Mouse (Mus musculus) embryonic facial prominence, embryonic 15.5 days (tissue): Measurements from ENCODE around the gene Gm5767. TPM values are rescaled to one million over a fixed set of nuclear protein-coding genes. Genes with fewer than 3 reads are reported as not detected.

Experiments
- ATAC-seq: fragments of 200-750 bp; cut with Nextera tagmentation; 2 replicates; pipeline ENCODE4 v1.8.0; 2017; ENCODE audit warnings: low read depth, moderate TSS enrichment; ENCODE audit not compliant: insufficient number of reproducible peaks, low FRiP score, low TSS enrichment
- H3K27ac ChIP-seq: fragments of 300-500 bp; sonication (generic); replicated peaks from 2 replicates; pipeline ENCODE4 v1.5.1; 2015; ENCODE audit warnings: mild to moderate bottlenecking, inconsistent platforms
- H3K27me3 ChIP-seq: fragments of 300-500 bp; sonication (generic); 2 replicates; pipeline ENCODE4 v1.6.1; 2015; ENCODE audit warnings: inconsistent platforms
- H3K36me3 ChIP-seq: fragments of 300-500 bp; sonication (generic); 2 replicates; pipeline ENCODE4 v1.6.1; 2015; ENCODE audit warnings: mild to moderate bottlenecking, inconsistent platforms
- H3K4me1 ChIP-seq: fragments of 300-500 bp; sonication (generic); 2 replicates; pipeline ENCODE4 v1.6.1; 2015; ENCODE audit warnings: inconsistent platforms
- H3K4me2 ChIP-seq: fragments of 300-500 bp; sonication (generic); replicated peaks from 2 replicates; pipeline ENCODE4 v1.6.1; 2015; ENCODE audit warnings: mild to moderate bottlenecking, inconsistent platforms
- H3K4me3 ChIP-seq: fragments of 300-500 bp; sonication (generic); replicated peaks from 2 replicates; pipeline ENCODE4 v1.5.1; 2015; ENCODE audit warnings: mild to moderate bottlenecking, inconsistent platforms
- H3K9ac ChIP-seq: fragments of 300-500 bp; sonication (generic); 2 replicates; pipeline ENCODE4 v1.6.1; 2015; ENCODE audit warnings: inconsistent platforms
- H3K9me3 ChIP-seq: fragments of 300-500 bp; sonication (generic); replicated peaks from 2 replicates; pipeline ENCODE4 v1.6.1; 2016; ENCODE audit warnings: inconsistent platforms
- WGBS: fragments of 180-500 bp; shearing (Covaris S2); methylation state at CpG from one replicate; pipeline ENCODE4 v1.1.7; 2015; 5-methylcytosine and 5-hydroxymethylcytosine counted together
- polyA plus RNA-seq: library from polyadenylated mRNA; unstranded; fragments of >200 nt; fragmentation: Nextera tagmentation; extraction: Ambion mirVana; gene quantifications from 2 replicates; pipeline ENCODE4 v1.2.1, GENCODE M21; 2015

Gm5767 gene
- polyA plus RNA-seq, 1 experiment from 2014 or later: not detected

DNA sequence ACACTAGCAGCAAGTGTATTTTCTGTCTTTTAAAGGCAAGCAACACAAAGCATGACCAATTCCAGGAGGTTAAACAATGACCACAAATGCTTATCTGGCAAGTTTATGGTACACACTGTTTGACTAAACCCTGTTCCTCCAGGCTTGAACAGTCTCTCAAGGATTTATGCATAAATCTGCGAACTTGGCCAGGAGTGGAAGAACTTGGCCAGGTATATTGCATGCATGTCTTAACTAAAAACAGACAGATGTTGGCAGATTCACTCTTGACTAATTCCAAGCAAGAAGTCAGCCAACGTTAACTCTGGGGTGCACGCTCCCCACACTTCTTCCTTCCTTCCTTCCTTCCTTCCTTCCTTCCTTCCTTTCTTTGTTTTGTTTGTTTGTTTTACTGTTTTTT, 790 bp upstream of the Gm5767 start:
- H3K4me2 ChIP-seq: no peak overlapping the region
- no peak overlapping the region for H3K27ac ChIP-seq
- ATAC-seq: no peak
- H3K9ac ChIP-seq: no peak overlapping the region
- no peaks in the 10 kb centered on the region for H3K9me3 ChIP-seq
- H3K36me3 ChIP-seq: no peaks in the 10 kb centered on the region
- WGBS: 51% methylated on average over 3 of the region's 3 CpGs
- no peaks in the 10 kb centered on the region for H3K27me3 ChIP-seq
- no peak overlapping the region for H3K4me3 ChIP-seq
- no peaks in the 10 kb centered on the region for H3K4me1 ChIP-seq

DNA sequence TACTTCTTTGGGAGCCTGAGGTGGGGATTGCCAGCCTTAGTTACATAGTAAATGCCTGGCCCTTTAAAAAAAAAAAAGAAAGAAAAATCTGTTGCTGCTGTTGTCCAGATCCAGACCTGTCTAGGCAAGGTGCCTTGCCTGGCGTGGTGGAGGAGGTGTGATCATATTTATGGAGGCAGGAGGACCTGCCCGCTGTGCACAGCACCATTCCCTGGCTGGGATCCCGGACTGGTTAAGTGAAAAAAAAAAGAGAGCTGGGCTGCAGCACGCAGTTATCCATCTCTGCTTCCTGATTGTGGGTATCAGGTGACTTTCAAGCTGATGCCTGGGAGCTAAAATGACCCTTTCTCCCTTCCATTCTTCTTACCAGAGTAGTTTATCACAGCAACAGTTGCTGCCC, 4.5 kb downstream of the Gm5767 start:
- no peak overlapping the region for H3K4me3 ChIP-seq
- ATAC-seq: no peak
- no peaks in the 10 kb centered on the region for H3K9me3 ChIP-seq
- H3K36me3 ChIP-seq: peaks cover 30% of the 10 kb centered on the region
- no peak overlapping the region for H3K27ac ChIP-seq
- H3K4me1 ChIP-seq: no peaks in the 10 kb centered on the region
- no peak overlapping the region for H3K9ac ChIP-seq
- WGBS: 41% methylated on average over 4 of the region's 4 CpGs
- no peak overlapping the region for H3K4me2 ChIP-seq
- no peaks in the 10 kb centered on the region for H3K27me3 ChIP-seq

DNA sequence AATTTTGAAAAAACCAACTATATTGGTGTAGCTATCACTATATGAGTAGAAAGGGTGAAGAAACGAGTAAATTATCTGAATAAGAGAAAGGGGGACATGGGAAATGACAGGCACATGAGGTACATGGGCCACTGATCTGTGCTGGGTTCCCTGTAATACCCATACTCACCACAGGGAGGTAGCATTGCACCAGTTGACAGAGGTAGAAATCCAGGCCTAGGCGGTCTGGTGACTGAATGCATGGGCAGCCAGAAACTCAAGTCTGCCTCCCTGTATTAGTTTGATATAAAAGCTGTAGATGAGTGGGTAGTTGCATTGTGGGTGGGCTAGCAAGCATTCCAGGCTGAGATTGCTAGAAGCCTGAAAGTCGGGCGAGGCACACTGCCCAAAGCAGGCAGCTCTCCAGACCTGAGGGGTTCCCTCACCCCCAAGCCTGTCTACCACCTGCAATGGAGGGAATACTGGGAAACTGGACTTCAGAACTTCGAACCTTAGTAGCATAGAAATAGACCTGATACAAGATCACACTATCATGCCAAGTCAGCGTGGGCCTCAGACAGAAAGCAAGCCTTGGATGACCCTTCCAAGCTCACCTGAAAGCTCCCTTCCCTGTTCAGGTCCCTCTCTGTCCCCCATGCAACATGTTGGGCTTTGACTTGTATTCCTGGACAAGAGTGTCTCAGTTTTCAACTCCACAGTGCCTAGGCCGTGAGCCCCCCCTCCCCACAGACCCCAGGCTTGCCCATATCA, 5.7 kb downstream of the Gm5767 start:
- WGBS: 53% methylated on average over 7 of the region's 7 CpGs

DNA sequence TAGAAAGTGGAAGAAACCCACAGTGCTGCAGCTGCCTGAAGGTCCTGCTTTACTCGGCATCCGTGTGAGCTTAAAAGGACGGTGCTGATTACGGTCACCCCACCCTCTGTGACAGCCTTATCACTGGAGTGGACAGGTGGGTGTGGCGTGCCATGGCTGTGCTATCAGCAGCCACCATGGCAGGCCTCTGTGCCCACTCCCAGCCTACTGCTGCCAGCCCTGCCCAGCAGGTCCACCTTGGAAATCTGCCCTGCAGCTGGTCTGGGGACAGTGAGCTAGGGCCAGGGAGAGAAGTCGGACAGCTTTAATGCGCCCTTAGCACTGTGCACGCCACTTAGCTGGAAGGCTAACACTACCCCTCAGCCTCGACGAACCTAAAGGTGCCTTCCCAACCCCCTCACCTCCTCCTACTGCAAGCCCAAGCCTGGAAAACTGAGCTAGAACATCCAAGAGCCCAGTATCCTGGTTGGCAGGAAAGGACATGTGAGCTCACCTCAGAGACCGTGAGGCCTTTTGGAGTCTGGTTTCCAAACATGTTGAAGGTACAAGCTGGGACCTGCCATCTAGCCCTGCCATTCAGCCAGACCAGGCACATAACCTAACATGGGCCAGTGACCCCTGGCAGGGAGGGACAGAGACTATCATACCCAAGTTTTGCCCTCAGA, 6.4 kb downstream of the Gm5767 start:
- Histone ChIP-seq H3K9ac (no peak overlapping the region), H3K27ac (no peak overlapping the region), H3K9me3 (no peaks in the 10 kb centered on the region), H3K4me3 (no peak overlapping the region), H3K36me3 (peaks cover 48% of the 10 kb centered on the region), H3K27me3 (no peaks in the 10 kb centered on the region), H3K4me1 (no peaks in the 10 kb centered on the region), H3K4me2 (no peak overlapping the region)
- ATAC-seq: no peak
- 70% methylated on average over 11 of the region's 11 CpGs for WGBS

More for the DNA sequence above, 5.7 kb downstream of the Gm5767 start:
- Histone ChIP-seq H3K4me2 (no peak overlapping the region), H3K27ac (no peak overlapping the region), H3K9ac (no peak overlapping the region), H3K36me3 (peaks cover 40% of the 10 kb centered on the region), H3K27me3 (no peaks in the 10 kb centered on the region), H3K4me1 (no peaks in the 10 kb centered on the region), H3K4me3 (no peak overlapping the region), H3K9me3 (no peaks in the 10 kb centered on the region)
- ATAC-seq: no peak

DNA sequence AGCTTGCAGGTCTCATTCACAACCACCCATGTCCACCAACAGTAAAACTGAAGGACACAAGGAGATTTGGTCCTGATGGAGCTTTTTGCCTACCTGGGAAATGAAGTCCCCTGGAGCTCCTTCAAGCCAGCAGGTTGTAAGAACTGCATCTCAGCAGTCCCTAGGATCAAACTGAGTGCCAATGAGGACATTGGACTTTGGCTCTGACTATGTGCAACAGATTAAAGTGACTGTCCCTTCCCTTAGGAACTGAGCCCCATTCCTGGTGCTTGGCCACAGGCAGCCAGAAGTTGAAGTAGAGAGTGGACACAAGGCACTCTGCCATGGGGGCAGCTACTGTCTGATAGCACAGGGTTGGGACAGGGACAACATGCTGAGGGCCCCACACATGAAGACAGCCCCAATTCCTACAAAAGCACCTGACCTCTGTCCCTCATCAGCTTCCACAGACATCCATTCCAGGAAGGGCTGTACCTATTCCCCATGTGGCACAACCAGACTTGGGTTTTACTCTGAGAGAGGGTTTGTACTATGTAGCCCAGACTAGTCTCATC, 7.1 kb downstream of the Gm5767 start:
- no peak for ATAC-seq
- no peaks in the 10 kb centered on the region for H3K4me1 ChIP-seq
- H3K4me3 ChIP-seq: no peak overlapping the region
- H3K4me2 ChIP-seq: no peak overlapping the region
- peaks cover 54% of the 10 kb centered on the region for H3K36me3 ChIP-seq
- no peaks in the 10 kb centered on the region for H3K9me3 ChIP-seq
- H3K27me3 ChIP-seq: no peaks in the 10 kb centered on the region
- H3K9ac ChIP-seq: no peak overlapping the region
- H3K27ac ChIP-seq: no peak overlapping the region

DNA sequence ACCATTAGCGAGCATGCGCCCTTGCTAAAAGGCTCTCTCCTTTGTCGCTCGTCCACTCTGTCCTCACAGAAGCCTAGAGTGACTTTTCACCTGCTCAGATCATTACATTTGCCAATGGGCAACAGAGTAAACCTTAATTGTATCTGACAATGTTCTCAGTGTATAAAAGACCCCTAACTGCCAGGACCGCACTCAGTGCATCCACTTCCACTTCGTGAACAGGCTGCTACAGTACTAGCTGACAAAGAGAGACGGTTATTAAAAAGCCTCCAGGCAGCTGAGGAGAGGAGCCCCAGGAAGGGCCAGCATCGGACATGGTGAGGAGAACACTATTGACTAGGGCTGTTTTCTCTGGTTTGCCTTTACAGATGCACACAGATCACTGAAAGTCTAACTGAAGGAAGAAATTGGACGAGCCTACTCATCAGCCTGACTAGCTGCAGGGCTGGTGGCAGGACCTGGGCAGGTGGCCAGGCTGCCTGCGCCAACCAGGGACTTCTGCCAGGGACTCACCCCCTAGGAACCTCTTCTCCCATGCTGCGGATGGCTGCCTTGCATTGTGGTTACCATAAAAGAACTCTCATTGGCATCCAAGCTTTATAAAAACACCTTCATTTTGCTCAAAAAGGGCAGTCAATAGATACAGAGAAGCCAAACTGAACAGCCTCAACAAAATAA, 9.5 kb downstream of the Gm5767 start:
- no peaks in the 10 kb centered on the region for H3K27me3 ChIP-seq
- H3K36me3 ChIP-seq: peaks cover 77% of the 10 kb centered on the region
- 84% methylated on average over 11 of the region's 11 CpGs for WGBS
- no peak overlapping the region for H3K4me2 ChIP-seq
- no peak overlapping the region for H3K27ac ChIP-seq
- H3K4me1 ChIP-seq: no peaks in the 10 kb centered on the region
- ATAC-seq: no peak
- no peak overlapping the region for H3K9ac ChIP-seq
- H3K4me3 ChIP-seq: no peak overlapping the region
- no peaks in the 10 kb centered on the region for H3K9me3 ChIP-seq

DNA sequence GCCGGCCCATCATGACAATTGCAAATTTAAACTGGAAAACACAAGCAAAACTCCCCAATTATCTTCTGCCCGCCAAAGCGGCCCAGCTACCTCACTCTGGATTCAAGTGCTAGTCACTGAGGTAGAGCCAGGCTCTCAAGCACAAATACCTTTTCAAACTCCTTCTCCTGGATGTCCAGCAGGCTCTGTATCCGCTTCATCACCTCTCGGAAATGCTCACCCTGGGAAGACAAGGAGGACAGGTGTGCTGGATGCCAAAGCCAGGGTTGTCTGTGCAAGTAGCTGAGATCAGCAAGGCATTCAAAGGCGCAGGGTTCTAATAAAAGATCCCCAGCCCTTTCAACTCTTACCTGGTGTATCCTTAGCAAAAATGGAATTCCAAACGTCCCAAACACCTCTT, 10.6 kb downstream of the Gm5767 start:
- Histone ChIP-seq H3K4me2 (no peak overlapping the region), H3K27me3 (no peaks in the 10 kb centered on the region), H3K4me3 (no peak overlapping the region), H3K4me1 (no peaks in the 10 kb centered on the region), H3K9me3 (no peaks in the 10 kb centered on the region), H3K9ac (no peak overlapping the region), H3K27ac (no peak overlapping the region), H3K36me3 (peaks cover 82% of the 10 kb centered on the region)
- ATAC-seq: no peak
- WGBS: 93% methylated on average over 7 of the region's 7 CpGs

DNA sequence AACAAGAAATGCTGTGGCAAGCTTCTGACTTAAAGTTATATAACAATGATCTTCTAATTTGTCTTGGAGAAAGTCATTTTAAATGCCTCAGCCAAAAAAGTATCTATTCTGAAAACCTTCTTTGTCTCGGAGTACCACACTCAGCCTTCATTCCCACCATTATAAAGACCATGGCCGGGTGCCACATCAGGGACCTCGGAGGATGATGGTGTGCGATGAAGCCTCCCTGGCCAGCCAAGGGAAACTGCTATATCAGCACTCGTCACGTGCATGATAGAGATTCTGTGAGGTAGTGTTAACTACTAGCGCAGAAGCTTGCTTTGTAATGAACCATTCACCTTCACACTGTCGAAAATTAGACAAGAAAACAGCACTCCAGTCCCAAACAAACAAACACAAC, 19.0 kb downstream of the Gm5767 start:
- Histone ChIP-seq H3K27ac (no peak overlapping the region), H3K9me3 (no peaks in the 10 kb centered on the region), H3K36me3 (peaks cover 94% of the 10 kb centered on the region), H3K4me3 (no peak overlapping the region), H3K27me3 (no peaks in the 10 kb centered on the region), H3K9ac (no peak overlapping the region), H3K4me2 (no peak overlapping the region), H3K4me1 (no peaks in the 10 kb centered on the region)
- WGBS: 91% methylated on average over 8 of the region's 8 CpGs
- no peak for ATAC-seq

DNA sequence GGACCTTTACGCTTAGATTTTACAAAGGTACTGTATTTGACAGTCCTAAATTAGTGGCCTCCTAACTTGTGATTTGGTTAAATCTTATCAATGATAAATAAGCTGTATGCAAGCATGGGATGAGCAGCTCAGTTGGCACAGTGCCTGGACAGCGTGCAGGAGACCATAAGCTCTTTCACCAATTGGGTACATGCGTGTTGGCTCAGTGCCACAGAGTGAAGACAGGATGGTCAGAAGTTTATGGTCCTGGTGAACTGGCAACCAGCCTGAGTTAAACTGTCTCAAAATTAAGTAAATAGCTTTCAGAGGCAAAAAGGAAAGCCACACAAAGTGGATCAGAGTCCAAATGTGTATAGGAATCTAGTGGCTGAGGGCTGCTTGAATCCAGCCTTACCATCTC, 20.0 kb downstream of the Gm5767 start:
- Histone ChIP-seq H3K9ac (no peak overlapping the region), H3K9me3 (no peaks in the 10 kb centered on the region), H3K4me1 (no peaks in the 10 kb centered on the region), H3K27ac (no peak overlapping the region), H3K4me3 (no peak overlapping the region), H3K36me3 (peaks cover 91% of the 10 kb centered on the region), H3K27me3 (no peaks in the 10 kb centered on the region), H3K4me2 (no peak overlapping the region)
- ATAC-seq: no peak
- 87% methylated on average over 3 of the region's 3 CpGs for WGBS

DNA sequence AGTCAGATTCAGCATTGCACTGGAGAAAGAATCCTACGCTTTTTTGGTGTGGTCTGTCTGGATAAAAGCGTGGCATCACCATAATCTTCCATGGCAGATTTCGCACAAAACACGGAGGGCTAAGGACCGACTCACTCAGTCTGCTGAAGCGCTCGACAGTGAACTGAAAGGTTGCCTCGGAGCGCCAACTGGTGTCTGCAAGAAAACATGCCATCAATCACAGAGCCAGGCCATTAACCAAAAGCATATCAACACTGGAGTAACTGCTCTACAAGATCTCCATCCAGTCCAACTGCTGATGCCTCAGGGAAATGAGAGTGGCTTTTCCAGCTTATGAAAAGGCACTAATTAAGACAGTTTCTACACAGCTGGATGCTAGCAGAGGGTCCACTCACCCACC, 31.4 kb downstream of the Gm5767 start:
- peaks cover 88% of the 10 kb centered on the region for H3K36me3 ChIP-seq
- no peak overlapping the region for H3K9ac ChIP-seq
- no peak for ATAC-seq
- H3K4me2 ChIP-seq: no peak overlapping the region
- H3K4me3 ChIP-seq: no peak overlapping the region
- WGBS: 70% methylated on average over 9 of the region's 9 CpGs
- H3K27ac ChIP-seq: no peak overlapping the region
- 0 out of 2 replicates have a peak, but pooled peaks cover 3% of the 10 kb centered on the region for H3K4me1 ChIP-seq
- H3K27me3 ChIP-seq: no peaks in the 10 kb centered on the region
- H3K9me3 ChIP-seq: no peaks in the 10 kb centered on the region

DNA sequence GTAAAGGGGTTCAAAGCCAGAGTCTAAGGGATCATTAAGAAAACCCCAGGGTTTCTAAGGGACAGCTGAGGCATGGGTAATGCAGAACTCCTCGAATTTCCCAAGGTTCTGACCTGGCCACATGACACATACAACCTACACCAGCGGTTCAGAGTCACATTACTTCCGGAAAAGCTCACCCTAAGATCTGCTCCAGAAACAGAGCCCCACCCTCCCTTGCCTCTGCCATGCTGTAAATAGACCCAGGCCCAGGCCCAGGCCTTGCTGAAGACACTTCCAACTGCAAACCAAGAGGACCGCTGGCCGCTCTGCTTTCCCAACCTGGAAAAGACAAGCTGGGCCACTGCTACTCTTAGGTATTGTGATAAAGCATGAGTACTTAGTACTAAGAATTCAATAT, 34.3 kb downstream of the Gm5767 start:
- 81% methylated on average over 5 of the region's 5 CpGs for WGBS
- no peak for ATAC-seq
- Histone ChIP-seq H3K27ac (no peak overlapping the region), H3K27me3 (no peaks in the 10 kb centered on the region), H3K9ac (no peak overlapping the region), H3K4me3 (no peak overlapping the region), H3K36me3 (peaks cover 61% of the 10 kb centered on the region), H3K9me3 (no peaks in the 10 kb centered on the region), H3K4me2 (no peak overlapping the region), H3K4me1 (peaks cover 7% of the 10 kb centered on the region; the same call in 1 of the 2 replicates)
